Mouse (Mus musculus) hindbrain, postnatal 0 days (tissue): ENCODE measurements at regions not wholly inside any gene's neighbourhood (a gene's known extent, or its start where the extent isn't known, plus 50 kb on each side); places are given as distances from the start of the nearest gene placed in this dataset.

Experiments
- ATAC-seq: fragments of 200-750 bp; cut with Nextera tagmentation; 2 replicates; pipeline ENCODE4 v1.8.0; 2017; ENCODE audit warnings: mild to moderate bottlenecking, moderate TSS enrichment, moderate library complexity
- DNase-seq: peaks from one replicate; pipeline ENCODE4 v3.0.0-alpha.2; 2015; ENCODE audit warnings: low spot score
- H3K27ac ChIP-seq: fragments of 300-500 bp; sonication (generic); 2 replicates; pipeline ENCODE4 v1.5.1; 2014; ENCODE audit warnings: mild to moderate bottlenecking
- H3K27me3 ChIP-seq: fragments of 300-500 bp; sonication (generic); 2 replicates; pipeline ENCODE4 v1.6.1; 2014; ENCODE audit warnings: low read length, mixed read lengths; ENCODE audit not compliant: insufficient read depth
- H3K36me3 ChIP-seq: fragments of 300-500 bp; sonication (generic); 2 replicates; pipeline ENCODE4 v1.6.1; 2014; ENCODE audit warnings: low read length, mixed read lengths; ENCODE audit not compliant: insufficient read depth
- H3K4me1 ChIP-seq: fragments of 300-500 bp; sonication (generic); 2 replicates; pipeline ENCODE4 v1.6.1; 2014; ENCODE audit warnings: antibody characterized with exemption, low read length, mixed read lengths; ENCODE audit not compliant: insufficient read depth
- H3K4me2 ChIP-seq: fragments of 300-500 bp; sonication (generic); 2 replicates; pipeline ENCODE4 v1.6.1; 2014; ENCODE audit warnings: low read depth, mild to moderate bottlenecking, low read length, moderate library complexity, mixed read lengths
- H3K4me3 ChIP-seq: fragments of 300-500 bp; sonication (generic); 2 replicates; pipeline ENCODE4 v1.5.1; 2014; ENCODE audit warnings: low read length
- H3K9ac ChIP-seq: fragments of 300-500 bp; sonication (generic); replicated peaks from 2 replicates; pipeline ENCODE4 v1.6.1; 2014; ENCODE audit warnings: mild to moderate bottlenecking, low read length, moderate library complexity, mixed read lengths
- H3K9me3 ChIP-seq: fragments of 300-500 bp; sonication (generic); 2 replicates; pipeline ENCODE4 v1.6.1; 2016; ENCODE audit warnings: low read length, mixed read lengths
- CTCF ChIP-seq: IDR thresholded peaks from 2 replicates; pipeline ENCODE4 v1.5.1; 2016; ENCODE audit warnings: antibody characterized with exemption, control low read depth, low read depth
- WGBS: fragments of 180-500 bp; shearing (Covaris S2); extraction: QIAGEN DNeasy Blood & Tissue Kit; methylation state at CpG from one replicate; pipeline ENCODE4 v1.1.7; 2014; 5-methylcytosine and 5-hydroxymethylcytosine counted together

DNA sequence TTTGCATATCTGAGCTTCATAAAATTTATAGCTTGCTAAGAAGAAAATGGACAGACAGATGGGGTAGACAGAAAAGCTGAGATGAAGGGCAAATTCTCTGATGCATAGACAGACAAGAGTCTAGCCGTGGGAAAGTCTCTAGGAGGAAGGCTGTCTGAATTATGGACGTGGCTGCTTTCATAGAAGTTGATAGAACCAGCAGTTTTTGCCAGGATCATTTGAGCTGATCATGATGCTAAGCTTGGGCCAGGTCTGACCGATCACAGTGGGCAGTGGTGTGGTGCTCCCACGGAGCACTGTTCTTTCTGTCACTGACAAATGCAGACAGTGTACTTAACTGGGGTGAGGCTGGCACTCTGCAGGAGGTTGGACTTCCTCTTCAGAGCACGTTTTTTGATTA lies 405.0 kb upstream of the Ubash3b start:
- no peaks in the 10 kb centered on the region for H3K9me3 ChIP-seq
- ATAC-seq: no peak
- no peak for DNase-seq
- H3K36me3 ChIP-seq: no peaks in the 10 kb centered on the region
- H3K27ac ChIP-seq: no peak overlapping the region
- no peaks in the 10 kb centered on the region for H3K27me3 ChIP-seq
- 65% methylated on average over 5 of the region's 5 CpGs for WGBS
- H3K4me1 ChIP-seq: no peaks in the 10 kb centered on the region
- TF ChIP-seq CTCF: no peak
- H3K4me3 ChIP-seq: no peak overlapping the region
- no peak overlapping the region for H3K9ac ChIP-seq
- H3K4me2 ChIP-seq: no peak overlapping the region

- no peak for DNase-seq
- ATAC-seq: no peak
- Histone ChIP-seq H3K4me1 (no peaks in the 10 kb centered on the region), H3K36me3 (no peaks in the 10 kb centered on the region), H3K4me2 (no peak overlapping the region), H3K27ac (no peak overlapping the region), H3K27me3 (no peaks in the 10 kb centered on the region), H3K9me3 (no peaks in the 10 kb centered on the region), H3K9ac (no peak overlapping the region), H3K4me3 (no peak overlapping the region)
- TF ChIP-seq CTCF: no peak
- 71% methylated on average over 7 of the region's 7 CpGs for WGBS
These were observed 404.3 kb upstream of the Ubash3b start for GRCm38 (mm10) chr9:41565784-41566183.

DNA sequence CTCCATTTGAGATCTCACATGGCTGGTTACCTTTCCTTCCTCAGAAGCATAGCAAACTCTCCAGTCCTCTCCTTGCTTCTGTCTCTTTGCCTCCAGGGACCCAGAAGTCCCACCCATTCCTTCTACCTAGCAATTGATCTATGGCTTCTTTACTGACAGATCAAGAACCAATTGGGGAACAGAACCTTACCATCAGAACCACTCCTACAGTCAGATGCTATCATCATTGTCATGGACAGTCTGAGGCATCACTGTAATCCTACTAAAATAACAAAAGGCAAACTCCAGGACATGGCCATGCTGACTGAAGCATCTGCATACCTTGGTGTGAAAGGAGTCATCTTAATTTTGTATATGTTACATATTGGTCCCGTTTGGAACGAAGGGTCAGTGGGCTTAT lies 401.9 kb upstream of the Ubash3b start:
- Histone ChIP-seq H3K4me3 (no peak overlapping the region), H3K27ac (no peak overlapping the region), H3K9me3 (no peaks in the 10 kb centered on the region), H3K4me1 (no peaks in the 10 kb centered on the region), H3K9ac (no peak overlapping the region), H3K4me2 (no peak overlapping the region), H3K27me3 (no peaks in the 10 kb centered on the region), H3K36me3 (no peaks in the 10 kb centered on the region)
- 97% methylated on average over 2 of the region's 2 CpGs for WGBS
- TF ChIP-seq CTCF: no peak
- DNase-seq (no peak), ATAC-seq (no peak)

- Histone ChIP-seq H3K27ac (no peak overlapping the region), H3K9ac (no peak overlapping the region), H3K4me1 (no peaks in the 10 kb centered on the region), H3K27me3 (no peaks in the 10 kb centered on the region), H3K9me3 (no peaks in the 10 kb centered on the region), H3K36me3 (no peaks in the 10 kb centered on the region), H3K4me2 (no peak overlapping the region), H3K4me3 (no peak overlapping the region)
- ATAC-seq (no peak), DNase-seq (no peak)
- TF ChIP-seq CTCF: no peak
- 93% methylated on average over 3 of the region's 3 CpGs for WGBS
These were observed 397.0 kb upstream of the Ubash3b start for GRCm38 (mm10) chr9:41558456-41558855.

DNA sequence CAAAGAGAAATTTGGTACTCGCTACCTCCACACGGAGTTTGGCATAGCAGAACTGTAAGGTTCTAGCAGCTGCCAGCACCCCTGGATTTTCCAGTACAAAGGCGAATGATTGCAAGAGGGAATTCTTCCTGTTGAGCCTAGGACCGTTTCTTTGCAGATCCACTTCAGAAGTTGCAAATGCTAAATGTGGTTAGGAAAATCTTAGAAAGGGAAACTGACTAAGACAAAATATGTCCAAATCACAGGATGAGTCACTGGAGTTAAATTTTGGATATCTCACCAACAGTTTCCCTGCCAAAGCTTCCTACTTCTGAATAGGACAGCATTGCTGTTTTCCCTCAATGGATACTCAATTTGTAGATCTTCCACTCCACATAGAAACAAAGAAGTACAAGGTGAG lies 395.4 kb upstream of the Ubash3b start:
- Histone ChIP-seq H3K9ac (no peak overlapping the region), H3K9me3 (no peaks in the 10 kb centered on the region), H3K4me2 (no peak overlapping the region), H3K27ac (no peak overlapping the region), H3K36me3 (no peaks in the 10 kb centered on the region), H3K4me3 (no peak overlapping the region), H3K27me3 (no peaks in the 10 kb centered on the region), H3K4me1 (no peaks in the 10 kb centered on the region)
- WGBS: 89% methylated on average over 4 of the region's 4 CpGs
- ATAC-seq: no peak
- DNase-seq: no peak
- TF ChIP-seq CTCF: no peak

DNA sequence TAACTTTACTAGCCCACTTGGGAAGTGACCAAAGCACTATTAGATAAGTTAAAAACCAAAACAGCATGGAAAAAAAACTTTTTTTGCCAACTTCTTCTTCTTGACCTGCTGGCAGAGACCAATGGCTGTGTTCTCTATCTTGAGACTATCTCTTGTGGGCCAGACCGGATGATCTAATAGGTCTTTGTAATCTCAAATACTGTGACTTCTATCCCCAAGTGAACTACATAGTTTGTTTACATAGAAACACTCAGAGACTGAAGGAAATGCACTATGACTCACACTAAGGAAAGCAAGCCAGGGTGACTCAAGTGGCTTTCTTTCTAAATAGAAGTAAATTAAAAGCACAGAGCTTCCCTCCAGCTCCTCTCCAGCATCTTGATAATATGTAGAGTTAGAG lies 384.3 kb upstream of the Ubash3b start:
- no peak for DNase-seq
- Histone ChIP-seq H3K27me3 (no peaks in the 10 kb centered on the region), H3K9me3 (no peaks in the 10 kb centered on the region), H3K36me3 (no peaks in the 10 kb centered on the region), H3K9ac (no peak overlapping the region), H3K4me1 (no peaks in the 10 kb centered on the region), H3K4me2 (no peak overlapping the region), H3K27ac (no peak overlapping the region), H3K4me3 (no peak overlapping the region)
- ATAC-seq: no peak
- TF ChIP-seq CTCF: no peak
- WGBS: 61% methylated on average over 1 of the region's 1 CpGs

DNA sequence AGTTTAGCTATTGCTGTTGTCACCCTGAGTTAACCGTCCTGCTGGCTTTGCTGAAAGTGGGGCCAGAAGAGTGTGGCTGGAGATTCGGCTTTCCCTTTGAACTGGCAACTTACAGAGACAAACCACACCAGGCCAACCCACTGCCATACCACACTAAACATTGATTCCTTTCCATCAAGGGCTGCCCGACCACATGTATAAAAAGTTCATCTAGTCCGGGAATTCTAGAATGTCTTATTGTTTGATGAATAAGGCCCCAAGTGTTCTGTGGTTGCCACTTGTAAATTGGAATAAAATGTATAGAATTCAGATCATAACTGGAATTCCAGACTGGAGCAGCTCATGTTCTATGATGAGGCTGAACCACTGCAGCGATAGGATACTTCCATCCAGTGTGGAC lies 381.0 kb upstream of the Ubash3b start:
- no peak for ATAC-seq
- Histone ChIP-seq H3K36me3 (no peaks in the 10 kb centered on the region), H3K27me3 (no peaks in the 10 kb centered on the region), H3K4me1 (no peaks in the 10 kb centered on the region), H3K9me3 (no peaks in the 10 kb centered on the region), H3K4me2 (no peak overlapping the region), H3K9ac (no peak overlapping the region), H3K27ac (no peak overlapping the region), H3K4me3 (no peak overlapping the region)
- 91% methylated on average over 5 of the region's 5 CpGs for WGBS
- DNase-seq: no peak
- no peak for TF ChIP-seq CTCF
